Mouse (Mus musculus) hindbrain, embryonic 13.5 days (tissue): ENCODE measurements around the gene Grin2c. TPM values are rescaled to one million over a fixed set of nuclear protein-coding genes. Genes with fewer than 3 reads are reported as not detected.

ENCODE experiments used
- ATAC-seq: fragments of 200-750 bp; cut with Nextera tagmentation; 2 replicates; pipeline ENCODE4 v1.8.0; 2017; ENCODE audit warnings: moderate TSS enrichment; ENCODE audit not compliant: low FRiP score
- H3K27ac ChIP-seq: fragments of 300-500 bp; sonication (generic); 2 replicates; pipeline ENCODE4 v1.5.1; 2015; ENCODE audit warnings: inconsistent platforms, mild to moderate bottlenecking, moderate library complexity
- H3K27me3 ChIP-seq: fragments of 300-500 bp; sonication (generic); 2 replicates; pipeline ENCODE4 v1.6.1; 2015; ENCODE audit warnings: mild to moderate bottlenecking, inconsistent platforms
- H3K36me3 ChIP-seq: fragments of 300-500 bp; sonication (generic); 2 replicates; pipeline ENCODE4 v1.6.1; 2015; ENCODE audit warnings: mild to moderate bottlenecking, inconsistent platforms
- H3K4me1 ChIP-seq: fragments of 300-500 bp; sonication (generic); replicated peaks from 2 replicates; pipeline ENCODE4 v1.6.1; 2015; ENCODE audit warnings: inconsistent platforms
- H3K4me2 ChIP-seq: fragments of 300-500 bp; sonication (generic); 2 replicates; pipeline ENCODE4 v1.6.1; 2015; ENCODE audit warnings: inconsistent platforms, mild to moderate bottlenecking, moderate library complexity
- H3K4me3 ChIP-seq: fragments of 300-500 bp; sonication (generic); 2 replicates; pipeline ENCODE4 v1.5.1; 2015; ENCODE audit warnings: mild to moderate bottlenecking, inconsistent platforms
- H3K9ac ChIP-seq: fragments of 300-500 bp; sonication (generic); 2 replicates; pipeline ENCODE4 v1.6.1; 2015; ENCODE audit warnings: mild to moderate bottlenecking, inconsistent platforms
- H3K9me3 ChIP-seq: fragments of 300-500 bp; sonication (generic); 2 replicates; pipeline ENCODE4 v1.6.1; 2016; ENCODE audit warnings: inconsistent platforms
- WGBS: fragments of 180-500 bp; shearing (Covaris S2); methylation state at CpG from one replicate; pipeline ENCODE4 v1.1.7; 2015; 5-methylcytosine and 5-hydroxymethylcytosine counted together
- polyA plus RNA-seq: library from polyadenylated mRNA; unstranded; fragments of >200 nt; fragmentation: Nextera tagmentation; extraction: Ambion mirVana; gene quantifications from 2 replicates; pipeline ENCODE4 v1.2.1, GENCODE M21; 2015

The Grin2c gene
- polyA plus RNA-seq, 1 experiment from 2014 or later = 0.22 TPM

DNA sequence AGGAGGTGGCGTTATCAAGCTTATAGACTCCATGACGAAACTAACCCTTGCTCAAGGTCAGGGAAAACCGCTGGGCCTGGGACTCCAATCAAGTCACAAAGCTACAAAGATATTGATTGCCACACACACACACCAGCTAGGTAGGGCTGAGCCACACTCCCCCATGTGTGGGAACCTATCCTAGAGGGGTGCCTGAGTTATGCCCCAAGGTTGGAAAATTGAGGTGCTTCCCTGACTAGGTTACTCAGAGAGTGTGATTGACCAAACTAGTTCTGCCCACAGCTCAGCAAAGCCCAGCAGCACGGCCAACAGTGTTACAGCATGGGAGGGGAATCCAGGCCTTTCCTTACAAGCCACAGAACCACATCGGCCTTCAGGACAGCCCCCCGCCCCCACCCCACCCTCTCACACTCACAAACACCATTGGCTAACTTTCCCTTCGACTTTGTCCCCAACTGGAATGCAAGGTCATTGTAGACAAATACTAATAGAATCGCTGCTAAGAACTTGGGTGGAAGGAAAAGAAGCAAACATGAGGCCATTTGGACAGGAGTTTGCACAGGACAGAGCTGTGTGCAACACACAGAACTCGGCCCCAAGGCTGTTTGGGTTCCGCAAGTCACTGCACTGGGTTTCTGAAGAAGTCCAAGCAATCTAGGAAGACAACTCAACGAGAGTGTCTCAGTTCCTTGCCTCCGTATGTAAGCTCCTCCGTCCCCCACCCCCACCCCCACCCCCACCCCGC lies 25.8 kb upstream of the Grin2c start:
- Histone ChIP-seq H3K4me1 (peaks cover 14% of the 10 kb centered on the region), H3K4me2 (no peak overlapping the region), H3K27me3 (peaks cover 23% of the 10 kb centered on the region), H3K36me3 (no peaks in the 10 kb centered on the region), H3K9me3 (no peaks in the 10 kb centered on the region), H3K27ac (no peak overlapping the region), H3K4me3 (no peak overlapping the region), H3K9ac (no peak overlapping the region)
- WGBS = 70% methylated on average over 14 of the region's 14 CpGs
- ATAC-seq = no peak

- H3K27ac ChIP-seq = no peak overlapping the region
- H3K36me3 ChIP-seq = no peaks in the 10 kb centered on the region
- peaks cover 13% of the 10 kb centered on the region for H3K27me3 ChIP-seq
- WGBS = 82% methylated on average over 10 of the region's 10 CpGs
- no peak overlapping the region for H3K9ac ChIP-seq
- no peak overlapping the region for H3K4me2 ChIP-seq
- no peak overlapping the region for H3K4me3 ChIP-seq
- no peaks in the 10 kb centered on the region for H3K9me3 ChIP-seq
- peaks cover 11% of the 10 kb centered on the region for H3K4me1 ChIP-seq
- ATAC-seq = no peak
Observed at GRCm38 (mm10) chr11:115291503-115291902, 24.5 kb upstream of the Grin2c start.

DNA sequence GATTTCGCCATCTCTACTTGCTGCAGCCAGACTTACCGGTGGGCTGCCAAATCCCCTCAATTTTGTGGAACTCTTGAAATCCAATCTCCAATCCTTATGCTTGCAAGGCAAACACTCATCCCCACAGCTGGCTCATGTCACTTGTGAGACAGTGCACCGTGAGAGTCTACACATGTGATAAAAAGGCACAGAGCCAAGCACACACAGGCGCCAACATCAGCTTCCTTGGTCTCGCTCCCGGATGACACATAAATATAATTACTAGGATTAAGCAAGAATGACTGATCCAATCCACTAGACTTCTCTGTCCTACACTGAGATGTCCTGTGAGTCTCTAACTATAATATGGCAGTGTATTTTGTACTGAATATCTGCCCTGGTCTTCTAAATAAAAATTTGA lies 23.9 kb upstream of the Grin2c start:
- 88% methylated on average over 6 of the region's 6 CpGs for WGBS
- Histone ChIP-seq H3K4me2 (no peak overlapping the region), H3K4me3 (no peak overlapping the region), H3K27ac (no peak overlapping the region), H3K36me3 (no peaks in the 10 kb centered on the region), H3K9me3 (no peaks in the 10 kb centered on the region), H3K4me1 (peaks cover 13% of the 10 kb centered on the region), H3K9ac (no peak overlapping the region), H3K27me3 (0 out of 2 replicates have a peak, but pooled peaks cover 9% of the 10 kb centered on the region)
- no peak for ATAC-seq

- Histone ChIP-seq H3K4me2 (no peak overlapping the region), H3K36me3 (no peaks in the 10 kb centered on the region), H3K9ac (no peak overlapping the region), H3K4me1 (peaks cover 13% of the 10 kb centered on the region), H3K27me3 (0 out of 2 replicates have a peak, but pooled peaks cover 3% of the 10 kb centered on the region), H3K9me3 (no peaks in the 10 kb centered on the region), H3K27ac (no peak overlapping the region), H3K4me3 (no peak overlapping the region)
- ATAC-seq = no peak
- WGBS = 95% methylated on average over 1 of the region's 1 CpGs
Observed at GRCm38 (mm10) chr11:115290314-115290713, 23.3 kb upstream of the Grin2c start.

DNA sequence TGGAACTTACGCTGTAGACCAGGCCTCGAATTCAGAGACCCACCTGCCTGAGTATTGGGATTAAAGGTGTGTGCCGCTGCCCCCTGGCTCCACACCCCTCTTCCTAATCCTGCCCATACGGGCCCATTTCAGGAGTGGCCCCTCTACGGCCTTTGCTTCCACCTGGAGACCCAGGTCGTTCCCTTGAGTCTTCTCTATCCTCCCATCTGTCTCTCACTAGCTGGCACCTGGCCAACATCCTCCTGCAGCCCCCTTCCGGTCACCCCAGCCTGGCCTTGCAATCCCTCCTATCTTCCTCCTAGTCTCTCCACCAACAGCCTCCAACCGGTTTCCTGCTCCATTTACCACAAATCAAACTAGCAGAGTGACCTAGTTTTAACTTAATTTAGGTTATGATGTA lies 22.8 kb upstream of the Grin2c start:
- Histone ChIP-seq H3K4me3 (no peak overlapping the region), H3K9ac (no peak overlapping the region), H3K4me1 (peaks cover 13% of the 10 kb centered on the region), H3K36me3 (no peaks in the 10 kb centered on the region), H3K27ac (no peak overlapping the region), H3K4me2 (no peak overlapping the region), H3K9me3 (no peaks in the 10 kb centered on the region), H3K27me3 (no peaks in the 10 kb centered on the region)
- WGBS = 87% methylated on average over 8 of the region's 8 CpGs
- no peak for ATAC-seq

DNA sequence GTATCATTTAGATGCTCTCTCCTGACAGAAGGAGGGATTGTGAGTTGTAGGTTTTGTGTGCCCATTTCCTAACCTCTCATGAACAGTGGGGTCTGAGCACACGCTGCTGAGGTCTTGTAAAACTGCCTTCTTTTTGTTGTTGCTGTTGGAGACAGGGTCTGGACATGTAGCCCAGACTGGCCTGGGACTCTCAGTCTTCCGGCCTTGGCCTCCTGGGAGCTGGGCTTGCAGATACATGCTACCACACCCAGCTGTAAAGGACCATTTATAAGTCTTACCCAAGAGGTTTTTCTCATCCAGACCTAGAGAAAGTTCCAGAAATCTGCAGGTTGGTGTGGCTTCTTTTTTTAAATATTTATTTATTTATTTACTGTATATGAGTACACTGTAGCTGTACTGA lies 21.3 kb upstream of the Grin2c start:
- H3K4me1 ChIP-seq = peaks cover 13% of the 10 kb centered on the region
- no peaks in the 10 kb centered on the region for H3K9me3 ChIP-seq
- H3K4me2 ChIP-seq = no peak overlapping the region
- no peak for ATAC-seq
- no peak overlapping the region for H3K27ac ChIP-seq
- no peaks in the 10 kb centered on the region for H3K36me3 ChIP-seq
- H3K9ac ChIP-seq = no peak overlapping the region
- 85% methylated on average over 2 of the region's 2 CpGs for WGBS
- no peak overlapping the region for H3K4me3 ChIP-seq
- H3K27me3 ChIP-seq = no peaks in the 10 kb centered on the region

GRCm38 (mm10) chr11:115287386-115287785 lies 20.3 kb upstream of the Grin2c start:
- Histone ChIP-seq H3K27me3 (no peaks in the 10 kb centered on the region), H3K4me3 (no peak overlapping the region)
- ATAC-seq = no peak

DNA sequence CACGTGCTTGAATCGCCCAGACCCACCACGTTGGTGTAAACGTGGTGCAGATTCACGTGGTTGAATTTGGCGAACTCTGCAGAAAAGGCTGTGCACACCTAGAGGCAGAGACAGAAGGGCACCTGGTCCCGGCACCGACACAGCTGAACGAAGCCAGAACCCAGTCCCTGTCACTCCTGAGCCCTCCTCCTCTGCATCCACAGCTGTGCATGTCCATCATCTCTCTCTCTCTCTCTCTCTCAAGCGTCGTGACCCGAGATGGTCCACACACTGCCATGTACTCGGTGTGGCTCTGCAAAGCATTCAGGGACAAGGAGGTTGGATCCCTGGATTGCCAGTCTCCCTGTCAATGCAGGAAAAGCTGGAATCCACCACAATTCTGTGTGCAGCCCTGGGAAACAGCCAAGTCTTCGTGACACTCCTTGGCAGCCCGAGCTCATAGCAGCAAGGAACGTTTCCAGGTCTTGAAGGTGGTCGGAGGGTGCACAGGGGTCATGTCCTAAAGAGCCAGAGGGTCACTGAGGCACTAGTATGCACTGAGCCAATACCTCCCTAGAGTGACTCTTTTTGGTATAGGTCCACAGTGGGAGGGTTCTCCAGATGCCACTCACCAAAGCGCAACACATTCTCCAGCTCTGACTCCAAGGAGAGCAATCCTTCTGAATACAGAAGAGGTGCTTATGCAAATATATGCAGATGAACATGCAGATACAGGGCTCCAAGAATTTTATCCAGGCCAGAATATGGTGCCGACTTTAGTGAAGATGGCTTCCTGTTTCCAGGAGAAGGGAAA lies 19.4 kb upstream of the Grin2c start:
- 0 out of 2 replicates have a peak overlapping the region, but pooled peaks have one; percentile 13 for H3K9ac ChIP-seq
- H3K4me3 ChIP-seq = no peak overlapping the region
- no peaks in the 10 kb centered on the region for H3K27me3 ChIP-seq
- H3K36me3 ChIP-seq = no peaks in the 10 kb centered on the region
- 0 out of 2 replicates have a peak overlapping the region, but pooled peaks have one; percentile 12 for H3K27ac ChIP-seq
- ATAC-seq = no peak
- WGBS = 76% methylated on average over 19 of the region's 19 CpGs
- H3K4me2 ChIP-seq = no peak overlapping the region
- peaks cover 13% of the 10 kb centered on the region for H3K4me1 ChIP-seq
- no peaks in the 10 kb centered on the region for H3K9me3 ChIP-seq

More at GRCm38 (mm10) chr11:115287386-115287785, 20.3 kb upstream of the Grin2c start:
- H3K9ac ChIP-seq = no peak overlapping the region
- no peak overlapping the region for H3K27ac ChIP-seq
- no peaks in the 10 kb centered on the region for H3K36me3 ChIP-seq
- 83% methylated on average over 5 of the region's 5 CpGs for WGBS
- no peaks in the 10 kb centered on the region for H3K9me3 ChIP-seq
- H3K4me1 ChIP-seq = peaks cover 13% of the 10 kb centered on the region
- H3K4me2 ChIP-seq = no peak overlapping the region

DNA sequence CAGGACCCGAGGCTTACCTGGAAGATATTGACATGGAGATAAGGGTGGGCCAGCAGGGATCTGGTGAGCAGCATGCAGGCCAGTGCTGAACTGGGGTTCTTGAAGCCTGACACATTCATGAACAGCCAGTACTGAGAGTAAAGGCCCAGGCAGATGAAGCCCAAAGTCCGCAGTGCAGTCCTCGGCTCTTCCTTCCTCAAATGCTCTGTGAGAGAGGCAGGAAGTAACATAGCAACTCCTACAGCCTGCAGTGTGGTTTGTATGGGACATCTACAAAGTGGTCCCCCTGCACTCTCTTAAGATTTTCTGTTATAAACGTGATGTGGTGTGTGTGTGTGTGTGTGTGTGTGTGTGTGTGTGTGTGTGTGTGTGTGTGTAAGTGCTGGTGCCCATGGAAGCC lies 18.2 kb upstream of the Grin2c start:
- Histone ChIP-seq H3K4me2 (no peak overlapping the region), H3K9me3 (no peaks in the 10 kb centered on the region), H3K9ac (no peak overlapping the region), H3K27me3 (no peaks in the 10 kb centered on the region), H3K27ac (no peak overlapping the region), H3K4me1 (peaks cover 13% of the 10 kb centered on the region), H3K4me3 (no peak overlapping the region), H3K36me3 (no peaks in the 10 kb centered on the region)
- 73% methylated on average over 4 of the region's 4 CpGs for WGBS
- no peak for ATAC-seq

DNA sequence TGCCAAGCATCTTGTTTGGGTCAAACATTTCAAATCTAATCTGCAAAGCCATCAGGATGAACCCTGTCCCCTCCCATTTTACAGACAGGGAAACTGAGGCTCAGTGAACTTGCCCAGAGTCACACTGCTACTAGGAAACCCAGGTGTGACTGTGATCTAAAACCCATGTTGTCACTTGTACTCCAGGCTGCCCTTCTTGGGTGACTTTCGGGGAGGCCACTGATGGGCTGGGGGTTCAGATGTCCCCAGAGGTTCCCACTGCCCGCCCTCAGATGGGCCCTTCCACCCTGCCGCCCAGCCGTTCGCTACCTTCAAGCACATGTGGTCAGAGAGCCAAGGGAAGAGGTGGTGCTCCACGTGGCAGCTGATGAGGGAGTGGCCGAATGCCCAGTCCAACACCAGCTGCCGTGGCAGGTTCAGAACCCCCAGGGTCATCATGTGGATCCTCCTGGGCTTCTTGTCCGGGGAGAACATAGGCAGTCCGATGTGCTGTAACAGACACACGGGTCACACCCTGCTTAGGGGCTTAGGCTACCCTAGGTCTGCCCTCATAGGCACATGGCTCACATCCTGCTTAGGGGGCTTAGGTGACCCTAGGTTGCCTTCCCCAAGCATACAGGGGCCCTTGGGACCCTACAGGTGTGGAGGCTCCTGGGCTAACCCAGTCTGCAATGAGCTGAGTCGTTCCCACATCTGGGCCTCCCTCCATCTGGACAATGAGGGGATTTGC lies 17.0 kb upstream of the Grin2c start:
- Histone ChIP-seq H3K27me3 (no peaks in the 10 kb centered on the region), H3K9ac (no peak overlapping the region), H3K27ac (no peak overlapping the region), H3K36me3 (no peaks in the 10 kb centered on the region), H3K4me2 (no peak overlapping the region), H3K9me3 (no peaks in the 10 kb centered on the region), H3K4me3 (no peak overlapping the region), H3K4me1 (peaks cover 13% of the 10 kb centered on the region)
- no peak for ATAC-seq
- 84% methylated on average over 12 of the region's 12 CpGs for WGBS

DNA sequence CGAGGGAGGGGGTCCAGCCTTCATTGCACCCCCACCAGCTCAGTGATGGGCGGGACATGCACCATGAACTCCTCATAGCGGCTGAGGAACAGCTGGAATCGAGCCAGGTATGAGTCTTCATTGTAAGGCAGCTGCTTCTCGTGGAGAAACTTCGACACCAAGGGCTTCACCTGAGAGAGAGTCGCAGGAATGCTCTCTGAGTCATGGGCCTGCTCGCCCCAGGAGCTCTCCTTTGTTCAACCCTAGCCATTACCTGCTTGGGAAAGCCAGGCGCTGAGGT lies 16.4 kb upstream of the Grin2c start:
- H3K4me2 ChIP-seq = no peak overlapping the region
- H3K27ac ChIP-seq = no peak overlapping the region
- peaks cover 13% of the 10 kb centered on the region for H3K4me1 ChIP-seq
- no peaks in the 10 kb centered on the region for H3K9me3 ChIP-seq
- no peak overlapping the region for H3K4me3 ChIP-seq
- no peak overlapping the region; the same call in 1 of the 2 replicates for H3K9ac ChIP-seq
- H3K36me3 ChIP-seq = no peaks in the 10 kb centered on the region
- H3K27me3 ChIP-seq = no peaks in the 10 kb centered on the region
- WGBS = 80% methylated on average over 9 of the region's 9 CpGs
- no peak for ATAC-seq

DNA sequence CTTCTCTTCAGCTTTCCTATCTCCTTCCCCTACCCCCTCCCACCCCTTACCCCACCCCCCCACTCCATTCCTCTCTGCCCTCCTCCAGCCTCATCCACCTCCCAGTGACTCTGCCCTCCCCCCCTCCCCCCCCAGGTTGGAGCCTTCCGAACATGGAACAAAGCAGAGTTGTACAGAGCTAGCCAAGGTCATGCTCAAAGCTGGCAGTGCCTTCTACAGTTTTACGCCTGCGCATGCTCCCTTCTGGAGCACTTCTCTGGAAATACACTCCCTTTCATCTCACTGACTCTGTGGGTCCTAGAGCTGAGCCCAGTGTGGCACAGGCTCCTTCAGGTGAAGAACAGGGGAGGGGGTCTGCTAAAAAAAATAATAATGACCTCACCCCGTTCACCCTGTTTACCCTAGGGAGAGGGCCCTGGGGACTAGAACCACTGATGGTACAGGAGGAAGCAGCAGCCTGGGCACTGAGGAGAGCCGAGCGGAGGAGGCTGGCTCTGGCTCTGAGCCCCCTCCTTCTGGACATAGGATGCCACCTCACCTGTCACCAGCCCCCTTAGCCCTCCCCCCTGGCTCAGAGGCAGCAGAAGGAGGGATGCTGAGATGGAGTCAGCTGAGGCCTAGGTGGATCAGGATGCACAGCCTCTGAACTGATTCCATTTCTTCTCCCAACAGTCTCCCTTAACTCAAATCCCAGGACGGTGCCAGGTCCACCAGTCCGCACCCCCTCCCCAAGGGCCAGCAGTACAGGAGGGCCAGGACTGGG lies 15.9 kb upstream of the Grin2c start:
- no peaks in the 10 kb centered on the region for H3K9me3 ChIP-seq
- peaks cover 16% of the 10 kb centered on the region for H3K4me1 ChIP-seq
- no peak overlapping the region for H3K4me2 ChIP-seq
- H3K27ac ChIP-seq = no peak overlapping the region
- H3K27me3 ChIP-seq = no peaks in the 10 kb centered on the region
- H3K9ac ChIP-seq = no peak overlapping the region; the same call in 1 of the 2 replicates
- no peak for ATAC-seq
- no peaks in the 10 kb centered on the region for H3K36me3 ChIP-seq
- H3K4me3 ChIP-seq = no peak overlapping the region
- 83% methylated on average over 8 of the region's 8 CpGs for WGBS
